Mouse (Mus musculus): ENCODE results near the gene Sh3tc1.

DNA sequence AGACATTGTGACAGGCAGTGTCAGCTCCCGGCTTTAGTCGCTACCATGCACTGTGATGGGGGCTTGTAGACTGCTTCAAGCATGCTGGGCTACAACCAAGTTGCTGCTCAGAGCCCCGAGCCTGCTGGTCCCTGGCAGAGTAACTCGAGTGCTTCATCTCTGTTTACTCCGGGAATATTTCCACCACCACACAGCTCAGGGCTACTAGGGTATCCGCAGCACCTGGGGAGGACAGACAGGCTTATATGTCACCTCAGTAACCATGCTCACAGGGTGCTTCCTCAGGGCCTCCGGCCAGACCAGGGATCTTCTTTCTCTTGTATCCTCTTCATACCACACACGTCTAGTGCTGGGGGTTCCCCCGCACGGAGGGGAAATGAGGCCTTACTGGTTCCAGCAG lies 23.1 kb upstream of the Sh3tc1 start:
- TF ChIP-seq CTCF (IDR thresholded peaks at IDR 0.05; ENCODE audit: low read depth) = no peak
- no peak for TF ChIP-seq EP300 (optimal IDR thresholded peaks at IDR 0.05)

Data from stomach, postnatal 0 days (tissue).